Mouse (Mus musculus) liver, adult (tissue): Measurements from ENCODE around the gene Smim7.

Experiments used
- GATA4 ChIP-seq: IDR thresholded peaks from 2 replicates; pipeline ENCODE4 v1.6.1; 2014; ENCODE audit warnings: mild to moderate bottlenecking, low read length; ENCODE audit not compliant: insufficient replicate concordance

Smim7 gene

GRCm38 (mm10) chr8:72561111-72561689, 9.7 kb downstream of the Smim7 start:
- TF ChIP-seq GATA4: no peak

- TF ChIP-seq GATA4: no peak
Observed at GRCm38 (mm10) chr8:72555770-72556169, 15.1 kb downstream of the Smim7 start.

- TF ChIP-seq GATA4: peak; percentile 100
Observed at GRCm38 (mm10) chr8:72549314-72549892, 21.5 kb downstream of the Smim7 start.

GRCm38 (mm10) chr8:72548644-72549313, 22.1 kb downstream of the Smim7 start:
- TF ChIP-seq GATA4: no peak

DNA sequence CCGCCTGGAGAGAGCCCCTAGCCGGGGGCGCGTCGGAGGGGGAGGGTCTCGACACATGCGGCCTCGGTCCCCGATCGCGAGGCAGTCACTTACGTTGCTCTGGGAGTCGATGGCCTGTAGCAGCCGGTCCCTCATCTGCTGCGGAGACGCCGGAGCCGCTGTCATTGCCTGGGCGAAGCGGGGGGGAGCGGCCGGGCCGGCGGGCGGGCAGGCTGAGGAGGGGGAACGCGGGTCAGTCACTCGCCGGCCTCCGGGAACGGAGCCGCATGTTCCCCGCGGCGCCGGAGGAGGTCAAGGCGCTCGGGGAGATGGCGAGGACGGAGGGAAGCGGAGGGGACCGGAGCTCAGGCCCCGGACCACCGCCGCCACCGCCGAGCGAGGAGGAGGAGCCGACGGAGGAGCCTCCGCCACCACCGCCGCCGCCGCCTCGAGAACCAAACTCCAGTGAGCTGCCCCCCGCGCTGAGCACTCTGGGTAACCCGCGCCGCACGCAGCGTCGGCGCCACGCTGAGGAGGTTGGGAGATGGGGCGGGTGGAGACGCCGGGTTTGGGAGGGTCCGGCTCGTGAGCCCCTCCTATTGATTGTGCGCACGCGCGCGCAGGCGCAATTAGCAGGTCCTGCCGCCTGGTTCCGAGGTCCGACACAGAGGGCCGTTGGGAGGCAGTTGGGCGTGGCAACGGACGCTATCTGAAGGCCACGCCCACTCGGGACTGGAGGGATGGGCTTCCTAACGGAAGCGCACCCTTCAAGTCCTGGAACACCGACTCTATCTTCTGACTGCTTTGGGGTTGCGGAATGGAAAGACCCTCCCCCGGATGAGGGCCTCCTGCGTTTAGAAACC, 22.9 kb downstream of the Smim7 start, which contains the start of gene Med26:
TSS of gene Med26 (minus strand) at position 469 of the 842 bp plus-strand sequence.
- TF ChIP-seq GATA4: peak; percentile 93; the same call in 1 of the 2 replicates

GRCm38 (mm10) chr8:72547122-72547801, 23.6 kb downstream of the Smim7 start:
- TF ChIP-seq GATA4: no peak

GRCm38 (mm10) chr8:72539234-72539633, 31.7 kb downstream of the Smim7 start:
- no peak for TF ChIP-seq GATA4

DNA sequence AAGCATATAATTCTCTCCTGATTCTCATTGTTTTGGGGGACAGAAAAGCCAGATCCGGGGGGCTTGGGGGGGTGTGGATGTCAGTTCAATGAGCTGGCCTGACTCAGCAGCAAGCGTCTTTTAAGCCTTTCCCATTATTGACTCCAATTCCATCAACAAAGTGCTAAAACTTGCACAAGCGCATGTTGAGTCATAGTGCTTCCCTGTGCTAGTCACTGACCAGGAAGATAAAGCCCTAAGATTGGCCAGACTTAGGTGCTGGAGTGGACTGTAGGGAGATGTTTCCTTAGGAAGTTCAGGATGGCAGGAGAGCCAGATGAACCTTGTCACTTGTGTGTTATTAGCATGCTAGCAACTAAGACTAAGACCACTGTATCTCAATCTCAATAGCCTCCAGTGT, 36.0 kb downstream of the Smim7 start:
- TF ChIP-seq GATA4: no peak

GRCm38 (mm10) chr8:72532103-72532502, 38.8 kb downstream of the Smim7 start:
- no peak for TF ChIP-seq GATA4

DNA sequence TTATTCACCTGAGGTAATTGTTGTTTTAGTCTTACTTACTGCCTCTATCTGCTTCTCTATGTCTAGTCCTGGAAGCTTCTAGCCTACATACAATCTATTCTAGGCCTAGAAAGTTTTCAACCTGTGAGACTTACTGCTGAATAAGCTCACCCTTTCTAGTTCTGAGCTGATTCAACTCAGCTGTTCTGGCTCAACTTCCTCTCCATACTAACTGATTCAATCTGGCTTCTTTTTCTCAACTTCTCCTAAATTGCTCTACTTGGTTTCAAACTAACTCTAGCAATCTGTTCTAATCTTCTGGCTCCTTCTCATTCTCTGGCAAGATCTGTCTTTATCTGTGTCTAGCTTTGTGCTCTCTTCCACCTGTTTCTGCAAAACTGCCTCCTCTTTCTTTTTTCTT, 49.0 kb downstream of the Smim7 start:
- TF ChIP-seq GATA4: no peak

- no peak for TF ChIP-seq GATA4
Observed at GRCm38 (mm10) chr8:72517421-72517988, 53.4 kb downstream of the Smim7 start.
